Mouse (Mus musculus) CH12.LX (cell line): ENCODE results near the gene Slc44a5.

Experiments used
- CTCF ChIP-seq, 2 experiments: IDR thresholded peaks in 1 of 2; conservative IDR thresholded peaks in 1 of 2; 2 replicates each; pipeline ENCODE4 v1.5.1; 2011 to 2012; ENCODE audit warnings: low read depth in 2 of 2, low read length in 2 of 2, improper control_type of control experiment in 1 of 2, inconsistent platforms in 1 of 2, mild to moderate bottlenecking in 1 of 2, moderate library complexity in 1 of 2
- MYC ChIP-seq: IDR thresholded peaks from 2 replicates; pipeline ENCODE4 v1.6.1; 2011; ENCODE audit warnings: low read depth, mild to moderate bottlenecking, improper control_type of control experiment, low read length
- POLR2A ChIP-seq: IDR thresholded peaks from 2 replicates; pipeline ENCODE4 v1.6.1; 2011; ENCODE audit warnings: low read depth, mild to moderate bottlenecking, improper control_type of control experiment, low read length
- UBTF ChIP-seq: IDR thresholded peaks from 2 replicates; pipeline ENCODE4 v1.6.1; 2012; ENCODE audit warnings: low read depth, mild to moderate bottlenecking, inconsistent platforms, low read length, improper control_type of control experiment, moderate library complexity

DNA sequence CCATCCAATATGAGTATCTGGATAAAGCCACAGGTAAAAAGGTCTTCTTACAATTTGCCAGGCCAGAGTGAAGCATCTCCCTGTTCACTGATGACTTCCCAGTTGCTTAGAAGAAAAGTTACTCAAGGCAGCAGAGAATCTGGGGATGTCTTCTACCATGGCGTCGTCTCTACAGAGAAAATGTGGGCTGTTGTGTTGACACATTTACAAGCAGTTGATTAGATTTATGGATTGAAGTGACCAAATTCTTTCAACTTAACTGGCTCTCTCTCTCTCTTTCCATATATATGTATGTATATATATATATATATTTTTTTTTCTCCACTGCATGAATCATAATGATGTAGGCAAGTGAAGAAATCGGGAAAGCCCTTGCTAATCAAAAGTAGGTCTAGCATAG is 301.4 kb downstream of the Slc44a5 start:
- TF ChIP-seq POLR2A: no peak
- TF ChIP-seq MYC: no peak
- TF ChIP-seq CTCF (conservative IDR thresholded peaks at IDR 0.05 in 1 of 2, IDR thresholded peaks at IDR 0.05 in 1 of 2; ENCODE audit: low read depth in 2 of 2, low read length in 2 of 2): no peak
- no peak for TF ChIP-seq UBTF
